Mouse (Mus musculus) retina, embryonic 14.5 days (tissue): ENCODE measurements around the gene 9930111J21Rik2.
"Not testable (repeated sequence)": the region's sequence is repeated elsewhere in the genome, so short reads cannot be mapped to it uniquely, and the experiment has no call there.

Source experiments
- DNase-seq: peaks from one replicate; pipeline ENCODE4 v3.0.0-alpha.2; 2015; ENCODE audit warnings: low spot score

Gene 9930111J21Rik2

GRCm38 (mm10) chr11:49051093-49051891 lies at the start of gene 9930111J21Rik2:
Gene 9930111J21Rik2, minus strand, starts transcription at chr11:49051242.
- DNase-seq: not testable (repeated sequence)

GRCm38 (mm10) chr11:49100409-49100808 lies 49.4 kb upstream of the 9930111J21Rik2 start:
- DNase-seq: no peak

- peak; percentile 44 for DNase-seq
Observed at GRCm38 (mm10) chr11:49095367-49095766, 44.3 kb upstream of the 9930111J21Rik2 start.

- no peak for DNase-seq
Observed at GRCm38 (mm10) chr11:49093861-49094660, 43.0 kb upstream of the 9930111J21Rik2 start.

- no peak for DNase-seq
Observed at GRCm38 (mm10) chr11:49092786-49093185, 41.7 kb upstream of the 9930111J21Rik2 start.

- DNase-seq: no peak
Observed at GRCm38 (mm10) chr11:49092053-49092586, 41.1 kb upstream of the 9930111J21Rik2 start.

GRCm38 (mm10) chr11:49091171-49091570 lies 40.1 kb upstream of the 9930111J21Rik2 start:
- DNase-seq: no peak

- DNase-seq: no peak
Observed at GRCm38 (mm10) chr11:49090551-49090950, 39.5 kb upstream of the 9930111J21Rik2 start.

- no peak for DNase-seq
Observed at GRCm38 (mm10) chr11:49089735-49090507, 38.9 kb upstream of the 9930111J21Rik2 start.

- no peak for DNase-seq
Observed at GRCm38 (mm10) chr11:49088990-49089652, 38.1 kb upstream of the 9930111J21Rik2 start.

- DNase-seq: no peak
Observed at GRCm38 (mm10) chr11:49087830-49088616, 37.0 kb upstream of the 9930111J21Rik2 start.

- DNase-seq: no peak
Observed at GRCm38 (mm10) chr11:49086858-49087361, 35.9 kb upstream of the 9930111J21Rik2 start.

GRCm38 (mm10) chr11:49084875-49085274 lies 33.8 kb upstream of the 9930111J21Rik2 start:
- no peak for DNase-seq

- no peak for DNase-seq
Observed at GRCm38 (mm10) chr11:49084385-49084784, 33.3 kb upstream of the 9930111J21Rik2 start.

GRCm38 (mm10) chr11:49083808-49084207 lies 32.8 kb upstream of the 9930111J21Rik2 start:
- no peak for DNase-seq

GRCm38 (mm10) chr11:49083146-49083545 lies 32.1 kb upstream of the 9930111J21Rik2 start:
- DNase-seq: no peak

GRCm38 (mm10) chr11:49081886-49082285 lies 30.8 kb upstream of the 9930111J21Rik2 start:
- no peak for DNase-seq

- no peak for DNase-seq
Observed at GRCm38 (mm10) chr11:49081356-49081755, 30.3 kb upstream of the 9930111J21Rik2 start.

GRCm38 (mm10) chr11:49080636-49081035 lies 29.6 kb upstream of the 9930111J21Rik2 start:
- no peak for DNase-seq

GRCm38 (mm10) chr11:49078719-49079118 lies 27.7 kb upstream of the 9930111J21Rik2 start:
- DNase-seq: no peak
